Mouse (Mus musculus) forebrain, embryonic 11.5 days (tissue): ENCODE data around the gene Slc10a6. TPM values are rescaled to one million over a fixed set of nuclear protein-coding genes. Genes with fewer than 3 reads are reported as not detected.

Experiments
- ATAC-seq: fragments of 200-750 bp; cut with Nextera tagmentation; replicated peaks from 2 replicates; pipeline ENCODE4 v1.8.0; 2017; ENCODE audit warnings: moderate TSS enrichment; ENCODE audit not compliant: low FRiP score
- DNase-seq: peaks from one replicate; pipeline ENCODE4 v3.0.0-alpha.2; 2017; ENCODE audit warnings: low spot score
- H3K27ac ChIP-seq: fragments of 300-500 bp; sonication (generic); 2 replicates; pipeline ENCODE4 v1.5.1; 2014; ENCODE audit warnings: low read depth, low read length
- H3K27me3 ChIP-seq: fragments of 300-500 bp; sonication (generic); 2 replicates; pipeline ENCODE4 v1.6.1; 2014; ENCODE audit warnings: mild to moderate bottlenecking, low read length, mixed read lengths; ENCODE audit not compliant: control insufficient read depth, insufficient read depth
- H3K36me3 ChIP-seq: fragments of 300-500 bp; sonication (generic); 2 replicates; pipeline ENCODE4 v1.6.1; 2014; ENCODE audit warnings: mild to moderate bottlenecking, low read length, moderate library complexity, mixed read lengths; ENCODE audit not compliant: control insufficient read depth, insufficient read depth
- H3K4me1 ChIP-seq: fragments of 300-500 bp; sonication (generic); replicated peaks from 2 replicates; pipeline ENCODE4 v1.6.1; 2014; ENCODE audit warnings: low read length, mixed read lengths; ENCODE audit not compliant: control insufficient read depth, insufficient read depth
- H3K4me2 ChIP-seq: fragments of 300-500 bp; sonication (generic); 2 replicates; pipeline ENCODE4 v1.6.1; 2014; ENCODE audit warnings: low read depth, mild to moderate bottlenecking, low read length, moderate library complexity, mixed read lengths; ENCODE audit not compliant: severe bottlenecking
- H3K4me3 ChIP-seq: fragments of 300-500 bp; sonication (generic); 2 replicates; pipeline ENCODE4 v1.5.1; 2014; ENCODE audit warnings: low read depth, low read length
- H3K9ac ChIP-seq: fragments of 300-500 bp; sonication (generic); 2 replicates; pipeline ENCODE4 v1.6.1; 2014; ENCODE audit warnings: low read length
- H3K9me3 ChIP-seq: fragments of 300-500 bp; sonication (generic); 2 replicates; pipeline ENCODE4 v1.6.1; 2016; ENCODE audit warnings: low read length, mixed read lengths; ENCODE audit not compliant: control insufficient read depth
- WGBS: fragments of 180-500 bp; shearing (Covaris S2); extraction: QIAGEN DNeasy Blood & Tissue Kit; methylation state at CpG from one replicate; pipeline ENCODE4 v1.1.7; 2014; 5-methylcytosine and 5-hydroxymethylcytosine counted together
- polyA plus RNA-seq: library from polyadenylated mRNA; unstranded; fragments of >200 nt; fragmentation: Nextera tagmentation; extraction: Ambion mirVana; gene quantifications from 2 replicates; pipeline ENCODE4 v1.2.1, GENCODE M21; 2014

Gene Slc10a6
- polyA plus RNA-seq, 1 experiment from 2014 or later: not detected

DNA sequence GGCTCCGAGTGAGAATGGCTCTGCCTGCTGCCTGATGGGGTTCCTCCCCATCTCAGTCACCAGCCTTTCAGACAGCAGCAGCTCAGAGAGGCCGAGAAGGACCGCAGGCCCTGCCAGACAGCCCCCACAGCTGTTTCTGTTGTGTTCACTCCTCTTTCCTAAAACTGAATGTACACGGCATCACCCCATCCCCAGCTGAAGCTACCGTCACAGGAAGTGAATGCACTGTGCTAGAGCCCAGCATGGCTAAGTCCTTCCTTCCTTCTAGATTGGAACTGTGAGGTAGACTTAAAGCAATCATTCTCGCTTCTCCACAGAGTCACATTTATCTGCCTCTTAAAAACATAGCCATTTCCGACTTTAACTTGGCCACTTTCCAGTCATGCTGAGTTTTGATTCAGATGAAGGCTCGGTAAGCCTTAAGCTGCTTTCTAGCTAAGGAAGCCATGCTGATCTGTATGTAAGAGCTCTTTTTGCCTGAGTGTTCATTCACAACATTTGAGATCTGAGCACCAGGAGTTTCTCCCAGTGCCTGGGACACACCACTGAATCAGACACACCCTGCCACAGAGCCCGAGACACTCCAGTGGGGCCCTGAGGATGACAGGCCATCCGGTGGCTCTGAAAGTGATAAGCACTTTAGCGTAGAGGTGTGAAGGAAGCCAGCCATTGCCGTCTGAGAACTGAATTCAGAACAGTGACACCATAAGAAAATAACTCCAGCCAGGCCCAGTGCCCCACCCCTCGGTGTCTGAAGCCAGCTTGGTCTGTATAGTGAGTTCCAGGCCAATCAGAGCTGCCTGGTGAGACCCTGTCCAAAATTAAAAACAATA is 33.6 kb downstream of the Slc10a6 start:
- H3K4me2 ChIP-seq: no peak overlapping the region
- no peak overlapping the region for H3K27ac ChIP-seq
- no peaks in the 10 kb centered on the region for H3K9me3 ChIP-seq
- H3K36me3 ChIP-seq: no peaks in the 10 kb centered on the region; the same call in 1 of the 2 replicates
- no peak overlapping the region for H3K9ac ChIP-seq
- no peak for ATAC-seq
- H3K4me3 ChIP-seq: no peak overlapping the region
- WGBS: 85% methylated on average over 13 of the region's 13 CpGs
- no peaks in the 10 kb centered on the region for H3K4me1 ChIP-seq
- DNase-seq: no peak
- H3K27me3 ChIP-seq: no peaks in the 10 kb centered on the region

DNA sequence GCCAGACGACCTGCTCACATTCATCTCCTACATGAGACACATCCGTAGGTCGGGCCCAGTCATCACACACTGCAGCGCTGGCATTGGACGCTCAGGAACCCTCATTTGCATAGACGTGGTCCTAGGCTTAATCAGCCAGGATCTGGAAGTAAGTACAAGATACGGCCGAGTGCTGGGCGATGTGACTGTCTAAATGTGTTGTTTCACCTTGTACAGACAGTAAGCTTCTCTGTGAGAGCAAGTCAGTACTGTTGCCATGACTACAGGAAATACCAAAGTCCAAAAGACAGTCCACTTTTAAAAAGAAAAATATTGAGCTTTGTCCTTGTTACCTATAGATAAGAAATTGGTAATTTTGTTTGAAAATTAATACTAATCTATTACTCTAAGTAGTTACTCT is 35.6 kb downstream of the Slc10a6 start:
- WGBS: 88% methylated on average over 9 of the region's 9 CpGs
- Histone ChIP-seq H3K27me3 (no peaks in the 10 kb centered on the region), H3K4me2 (no peak overlapping the region), H3K27ac (no peak overlapping the region), H3K4me1 (no peaks in the 10 kb centered on the region), H3K36me3 (no peaks in the 10 kb centered on the region), H3K9me3 (no peaks in the 10 kb centered on the region), H3K9ac (no peak overlapping the region), H3K4me3 (no peak overlapping the region)
- ATAC-seq (no peak), DNase-seq (no peak)

DNA sequence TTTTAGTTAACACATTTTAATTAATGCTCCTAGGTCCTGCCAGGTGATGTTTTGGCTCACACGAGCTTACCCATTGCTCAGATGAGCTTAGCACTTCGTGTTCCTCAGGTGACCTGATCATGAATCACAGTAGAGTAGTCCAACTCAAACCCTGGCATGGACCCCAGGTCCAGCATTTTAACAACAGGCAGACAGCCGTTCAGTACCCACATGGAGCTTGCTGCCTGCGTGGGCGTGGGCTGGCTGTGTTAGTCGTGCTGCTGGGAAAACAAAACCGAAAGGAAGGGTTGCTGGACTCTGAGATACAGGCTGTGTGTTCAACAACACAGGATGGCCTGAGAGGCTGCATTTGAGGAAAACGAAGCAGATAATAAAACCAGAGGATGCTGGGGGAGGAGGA is 36.5 kb downstream of the Slc10a6 start:
- H3K4me2 ChIP-seq: no peak overlapping the region
- no peaks in the 10 kb centered on the region for H3K27me3 ChIP-seq
- H3K36me3 ChIP-seq: no peaks in the 10 kb centered on the region; the same call in 1 of the 2 replicates
- no peaks in the 10 kb centered on the region for H3K4me1 ChIP-seq
- no peak overlapping the region for H3K27ac ChIP-seq
- ATAC-seq (no peak), DNase-seq (no peak)
- no peak overlapping the region for H3K4me3 ChIP-seq
- no peaks in the 10 kb centered on the region for H3K9me3 ChIP-seq
- H3K9ac ChIP-seq: no peak overlapping the region
- 90% methylated on average over 8 of the region's 8 CpGs for WGBS

DNA sequence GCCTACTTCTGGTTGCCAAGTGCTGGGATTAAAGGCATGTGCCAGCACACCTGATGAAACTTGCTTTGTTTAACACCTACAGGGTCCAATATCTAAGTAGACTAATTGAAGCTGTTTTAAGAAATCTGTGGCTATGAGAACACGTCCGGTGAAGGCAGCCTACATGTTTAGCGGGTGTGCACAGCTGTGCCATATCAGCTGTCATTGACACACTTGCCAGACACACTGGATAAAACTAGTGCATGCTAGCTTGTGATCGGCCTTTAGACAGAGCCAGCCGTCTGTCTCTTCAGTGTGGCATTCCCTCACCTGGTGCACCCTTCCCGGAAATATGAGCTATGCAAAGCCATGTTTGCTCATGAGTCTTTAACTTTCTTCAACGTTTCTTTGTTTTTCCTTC is 37.4 kb downstream of the Slc10a6 start:
- Histone ChIP-seq H3K27me3 (no peaks in the 10 kb centered on the region), H3K4me2 (no peak overlapping the region), H3K4me1 (no peaks in the 10 kb centered on the region), H3K9me3 (no peaks in the 10 kb centered on the region), H3K36me3 (no peaks in the 10 kb centered on the region; the same call in 1 of the 2 replicates), H3K9ac (no peak overlapping the region), H3K4me3 (no peak overlapping the region), H3K27ac (no peak overlapping the region)
- ATAC-seq (no peak), DNase-seq (no peak)
- whole genome bisulfite sequencing: 90% methylated on average over 7 of the region's 7 CpGs

DNA sequence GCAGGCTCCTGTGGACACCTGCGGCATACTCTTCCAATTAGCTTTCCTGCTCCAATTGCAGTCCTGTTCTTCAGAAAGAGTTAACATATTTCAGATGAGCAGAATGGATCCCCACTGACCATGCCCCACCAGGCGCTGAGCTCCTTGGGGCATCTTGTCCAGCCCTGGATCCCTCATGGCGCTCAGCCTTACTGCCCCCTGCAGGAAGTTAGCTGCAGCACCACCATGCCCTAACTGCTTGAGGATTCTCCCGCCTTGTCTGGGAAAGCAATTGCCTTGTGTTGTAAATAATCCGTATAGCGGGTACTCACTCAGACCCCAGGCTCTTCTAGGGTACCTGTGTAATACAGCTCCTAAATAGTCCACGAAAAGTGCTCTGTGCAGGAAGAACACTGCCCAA is 42.0 kb downstream of the Slc10a6 start:
- ATAC-seq (no peak), DNase-seq (peak; percentile 58)
- Histone ChIP-seq H3K9me3 (no peaks in the 10 kb centered on the region), H3K27ac (no peak overlapping the region), H3K27me3 (no peaks in the 10 kb centered on the region), H3K4me3 (no peak overlapping the region), H3K36me3 (no peaks in the 10 kb centered on the region; the same call in 1 of the 2 replicates), H3K9ac (no peak overlapping the region), H3K4me1 (no peaks in the 10 kb centered on the region), H3K4me2 (no peak overlapping the region)
- WGBS: 85% methylated on average over 7 of the region's 7 CpGs

DNA sequence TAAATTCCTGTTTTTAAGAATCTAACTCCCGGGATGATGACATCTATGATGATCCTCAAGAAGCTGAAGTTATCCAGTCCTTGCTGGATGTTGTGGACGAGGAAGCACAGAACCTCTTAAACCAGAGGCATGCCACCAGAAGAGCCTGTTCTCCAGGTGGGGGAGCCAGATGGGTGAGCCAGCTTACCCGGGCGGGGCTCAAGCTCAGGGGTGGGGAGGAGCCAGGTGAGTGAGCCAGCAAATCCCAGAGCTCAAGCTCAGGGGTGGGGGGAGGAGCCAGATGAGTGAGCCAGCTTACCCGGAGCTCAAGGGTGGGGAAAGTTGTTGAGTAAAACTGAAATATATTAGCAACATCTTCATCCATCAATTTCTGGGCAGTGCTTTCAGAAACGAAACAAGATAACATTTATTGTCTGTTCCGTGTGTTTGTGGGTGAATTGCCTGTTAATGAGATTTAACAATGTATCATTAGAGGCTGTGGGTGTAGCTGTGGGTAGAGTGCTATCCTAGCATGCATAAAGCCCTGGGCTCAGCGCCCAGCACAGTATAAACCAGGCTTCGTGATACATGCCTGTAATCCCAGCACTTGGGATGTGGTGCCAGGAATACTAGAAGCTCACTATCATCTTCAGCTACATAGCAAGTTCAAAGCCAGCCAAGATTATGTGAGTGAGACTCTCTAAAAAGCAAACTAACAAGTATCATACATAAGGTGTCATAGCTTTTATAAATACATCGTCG is 49.4 kb downstream of the Slc10a6 start:
- Histone ChIP-seq H3K4me3 (no peak overlapping the region), H3K27ac (no peak overlapping the region), H3K9ac (no peak overlapping the region), H3K27me3 (no peaks in the 10 kb centered on the region), H3K4me2 (no peak overlapping the region), H3K36me3 (no peaks in the 10 kb centered on the region; the same call in 1 of the 2 replicates), H3K9me3 (no peaks in the 10 kb centered on the region), H3K4me1 (no peaks in the 10 kb centered on the region)
- WGBS: 83% methylated on average over 11 of the region's 11 CpGs
- no peak for ATAC-seq
- no peak for DNase-seq

DNA sequence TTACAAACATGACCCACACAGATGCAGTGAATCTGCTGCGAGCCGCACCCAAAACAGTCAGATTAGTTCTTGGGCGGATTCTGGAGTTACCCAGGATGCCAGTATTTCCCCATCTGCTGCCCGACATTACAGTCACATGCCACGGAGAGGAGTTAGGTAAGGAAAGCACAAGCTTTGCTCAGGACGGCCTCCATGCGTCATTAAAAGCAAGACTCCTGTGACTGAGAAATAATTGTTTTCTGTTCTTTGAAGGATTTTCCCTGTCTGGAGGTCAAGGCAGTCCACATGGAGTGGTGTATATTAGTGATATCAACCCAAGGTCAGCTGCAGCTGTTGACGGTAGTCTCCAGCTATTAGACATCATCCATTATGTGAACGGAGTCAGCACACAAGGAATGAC is 59.8 kb downstream of the Slc10a6 start:
- Histone ChIP-seq H3K4me3 (no peak overlapping the region), H3K4me1 (no peaks in the 10 kb centered on the region), H3K9ac (no peak overlapping the region), H3K4me2 (no peak overlapping the region), H3K27me3 (no peaks in the 10 kb centered on the region), H3K27ac (no peak overlapping the region), H3K9me3 (no peaks in the 10 kb centered on the region), H3K36me3 (no peaks in the 10 kb centered on the region; the same call in 1 of the 2 replicates)
- 93% methylated on average over 9 of the region's 9 CpGs for WGBS
- DNase-seq (no peak), ATAC-seq (no peak)

DNA sequence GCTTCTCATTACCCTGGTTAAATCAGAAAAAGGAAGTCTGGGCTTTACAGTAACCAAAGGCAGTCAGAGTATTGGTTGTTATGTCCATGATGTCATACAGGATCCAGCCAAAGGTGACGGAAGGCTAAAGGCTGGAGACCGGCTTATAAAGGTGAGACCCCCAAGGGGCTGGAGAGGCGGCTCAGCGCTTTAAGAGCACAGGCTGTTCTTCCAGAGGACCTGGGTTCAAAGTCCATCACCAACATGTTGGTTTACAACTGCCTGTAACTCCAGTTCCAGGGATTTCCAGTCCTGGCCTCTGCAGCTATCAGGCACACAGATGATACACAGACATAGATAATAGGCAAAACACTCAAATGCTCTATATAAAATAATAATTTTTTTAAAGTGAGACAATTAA is 61.2 kb downstream of the Slc10a6 start:
- Histone ChIP-seq H3K27me3 (no peaks in the 10 kb centered on the region), H3K9ac (no peak overlapping the region), H3K36me3 (no peaks in the 10 kb centered on the region; the same call in 1 of the 2 replicates), H3K4me2 (no peak overlapping the region), H3K9me3 (no peaks in the 10 kb centered on the region), H3K4me1 (no peaks in the 10 kb centered on the region), H3K4me3 (no peak overlapping the region), H3K27ac (no peak overlapping the region)
- ATAC-seq: no peak
- DNase-seq: no peak
- WGBS: 95% methylated on average over 4 of the region's 4 CpGs
